8 mouse cellular contexts compared by ENCODE assay signal in the genomic region with DNA sequence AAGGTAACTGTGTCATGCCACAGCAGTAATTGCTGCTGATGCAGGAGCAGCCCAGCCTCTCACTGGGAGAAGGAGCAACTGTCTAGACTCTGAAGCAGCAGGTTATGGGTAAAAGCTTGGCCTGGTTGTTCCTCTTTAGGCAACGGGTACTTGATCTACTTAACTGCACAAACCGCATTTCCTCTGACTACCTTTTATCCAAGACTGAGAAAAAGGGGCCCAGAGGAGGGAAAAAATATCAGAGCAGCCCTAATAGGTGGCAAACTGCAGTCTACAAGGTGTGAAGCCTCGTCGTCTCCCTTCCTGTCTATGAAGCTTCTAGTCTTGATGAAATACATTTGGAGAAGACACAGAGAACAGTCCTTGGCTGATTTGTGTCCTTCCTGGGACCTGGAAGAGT. TPM values are rescaled to one million over a fixed set of nuclear protein-coding genes. Genes with fewer than 3 reads are reported as not detected.
A peak's percentile ranks its signal among the peaks of the same experiment; 100 is the strongest.
DNase-seq lines count a peak whose midpoint lies in the region; ATAC-seq and TF ChIP-seq lines count a peak whose summit lies in the region.

No protein-coding gene starts in this region.

- WGBS in kidney, postnatal 0 days: 82% methylated on average over 4 of the region's 4 CpGs
- 77% methylated on average over 4 of the region's 4 CpGs for WGBS in intestine, embryonic 15.5 days
- WGBS in neural tube, embryonic 12.5 days: 82% methylated on average over 4 of the region's 4 CpGs

- peaks cover 4% of the 10 kb centered on the region; the same call in 1 of the 2 replicates for H3K4me1 ChIP-seq in kidney, postnatal 0 days (replicated peaks; ENCODE audit: insufficient read depth, low read length)
- peaks cover 2% of the 10 kb centered on the region; the same call in 1 of the 2 replicates for H3K4me1 ChIP-seq in cortical plate, adult 2 months (ENCODE audit: control insufficient read depth, insufficient read depth, low read length)
- H3K4me1 ChIP-seq in intestine, embryonic 15.5 days (replicated peaks): peaks cover 16% of the 10 kb centered on the region
- H3K4me1 ChIP-seq in neural tube, embryonic 12.5 days: peaks cover 28% of the 10 kb centered on the region

- ATAC-seq in kidney, postnatal 0 days (replicated peaks; ENCODE audit: low FRiP score, low read depth): no peak
- no peak for ATAC-seq in intestine, embryonic 15.5 days
- no peak for ATAC-seq in neural tube, embryonic 12.5 days (ENCODE audit: low FRiP score, low read depth)

- no peak for TF ChIP-seq POLR2A in cortical plate, adult 2 months (IDR thresholded peaks at IDR 0.05; ENCODE audit: extremely low read depth, insufficient read depth, low read length)

- no peak for TF ChIP-seq CTCF in kidney, postnatal 0 days (IDR thresholded peaks at IDR 0.05; ENCODE audit: low read depth)
- no peak for TF ChIP-seq CTCF in cortical plate, adult 2 months (IDR thresholded peaks at IDR 0.05; ENCODE audit: extremely low read depth, insufficient read depth, low read length)

- H3K27ac ChIP-seq in kidney, postnatal 0 days: peak overlapping the region; percentile 95
- peak overlapping the region; percentile 38 for H3K27ac ChIP-seq in cortical plate, adult 2 months (ENCODE audit: insufficient read depth, low read length)
- peak overlapping the region; percentile 98 for H3K27ac ChIP-seq in intestine, embryonic 15.5 days
- H3K27ac ChIP-seq in neural tube, embryonic 12.5 days: peak overlapping the region; percentile 90

- no peak for DNase-seq in kidney, postnatal 0 days (ENCODE audit: low spot score)
- DNase-seq in kidney, postnatal 36 days: no peak
- no peak for DNase-seq in adrenal gland, postnatal 25 days
- DNase-seq in frontal cortex, adult 2 months (ENCODE audit: extremely low spot score in 1 of 2, low spot score in 1 of 2): no peak
- no peak for DNase-seq in frontal cortex, postnatal 10 days (ENCODE audit: low spot score in 2 of 2)

- H3K9ac ChIP-seq in kidney, postnatal 0 days (ENCODE audit: low read depth, low read length): peak overlapping the region; percentile 40; the same call in 1 of the 2 replicates
- peak overlapping the region; percentile 57 for H3K9ac ChIP-seq in intestine, embryonic 15.5 days
- peak overlapping the region; percentile 64 for H3K9ac ChIP-seq in neural tube, embryonic 12.5 days

- H3K4me2 ChIP-seq in kidney, postnatal 0 days (ENCODE audit: low read length): peak overlapping the region; percentile 92
- H3K4me2 ChIP-seq in intestine, embryonic 15.5 days (replicated peaks): peak overlapping the region; percentile 87
- H3K4me2 ChIP-seq in neural tube, embryonic 12.5 days (replicated peaks): peak overlapping the region; percentile 82

- H3K36me3 ChIP-seq in kidney, postnatal 0 days (ENCODE audit: insufficient read depth, low read length): 0 out of 2 replicates have a peak, but pooled peaks cover under 1% of the 10 kb centered on the region
- 0 out of 2 replicates have a peak, but pooled peaks cover 3% of the 10 kb centered on the region for H3K36me3 ChIP-seq in intestine, embryonic 15.5 days
- H3K36me3 ChIP-seq in neural tube, embryonic 12.5 days: peaks cover 9% of the 10 kb centered on the region

- H3K27me3 ChIP-seq in kidney, postnatal 0 days (ENCODE audit: insufficient read depth, low read length): no peaks in the 10 kb centered on the region
- H3K27me3 ChIP-seq in intestine, embryonic 15.5 days (replicated peaks): no peaks in the 10 kb centered on the region
- no peaks in the 10 kb centered on the region for H3K27me3 ChIP-seq in neural tube, embryonic 12.5 days (replicated peaks)

- H3K9me3 ChIP-seq in kidney, postnatal 0 days (replicated peaks; ENCODE audit: low read length): no peaks in the 10 kb centered on the region
- H3K9me3 ChIP-seq in intestine, embryonic 15.5 days: no peaks in the 10 kb centered on the region
- no peaks in the 10 kb centered on the region for H3K9me3 ChIP-seq in neural tube, embryonic 12.5 days

- H3K4me3 ChIP-seq in kidney, postnatal 0 days (replicated peaks; ENCODE audit: low read depth, low read length): peak overlapping the region; percentile 60
- peak overlapping the region; percentile 49 for H3K4me3 ChIP-seq in cortical plate, adult 2 months (ENCODE audit: insufficient read depth, low read length)
- H3K4me3 ChIP-seq in intestine, embryonic 15.5 days (replicated peaks): peak overlapping the region; percentile 69
- H3K4me3 ChIP-seq in neural tube, embryonic 12.5 days: peak overlapping the region; percentile 83

RNA-seq across cellular contexts. Expression of gene Capn10, which starts 0.6 kb away (rescaled TPM):
- 31.0 and 32.2 TPM in 2 replicates for polyA plus RNA-seq in kidney, postnatal 0 days (2015; fragmentation: Nextera tagmentation; extraction: Ambion mirVana)
- 40.0 and 42.0 TPM in 2 replicates for polyA plus RNA-seq in cortical plate, adult 2 months (2012; rRNA removed)
- 28.2 and 34.4 TPM in 2 replicates for polyA plus RNA-seq in intestine, embryonic 15.5 days (2015; fragmentation: Nextera tagmentation; extraction: Ambion mirVana)
- polyA plus RNA-seq in neural tube, embryonic 12.5 days (2016; fragmentation: Nextera tagmentation; extraction: Ambion mirVana): 54.8 and 60.0 TPM in 2 replicates
- 25.3 and 28.8 TPM in 2 replicates for total RNA-seq in adrenal gland, postnatal 25 days (2021)
- 35.3 and 39.4 TPM in 2 replicates for polyA plus RNA-seq in frontal cortex, adult 2 months (2012; rRNA removed)

RNA-seq across cellular contexts. Expression of gene Gpr35, which starts 17.1 kb away (rescaled TPM):
- polyA plus RNA-seq in kidney, postnatal 0 days (2015; fragmentation: Nextera tagmentation; extraction: Ambion mirVana): 0.19 and 0.42 TPM in 2 replicates
- 0.21 and 0.26 TPM in 2 replicates for polyA plus RNA-seq in cortical plate, adult 2 months (2012; rRNA removed)
- polyA plus RNA-seq in intestine, embryonic 15.5 days (2015; fragmentation: Nextera tagmentation; extraction: Ambion mirVana): 8.9 and 9.1 TPM in 2 replicates
- 0.38 TPM in 2 replicates for polyA plus RNA-seq in neural tube, embryonic 12.5 days (2016; fragmentation: Nextera tagmentation; extraction: Ambion mirVana)
- total RNA-seq in adrenal gland, postnatal 25 days (2021): 0.33 and 0.49 TPM in 2 replicates
- 0.36 and 0.40 TPM in 2 replicates for polyA plus RNA-seq in frontal cortex, adult 2 months (2012; rRNA removed)

RNA-seq across cellular contexts. Expression of gene Rnpepl1, which starts 23.0 kb away (rescaled TPM):
- polyA plus RNA-seq in kidney, postnatal 0 days (2015; fragmentation: Nextera tagmentation; extraction: Ambion mirVana): 39.3 and 39.4 TPM in 2 replicates
- 38.5 and 41.1 TPM in 2 replicates for polyA plus RNA-seq in cortical plate, adult 2 months (2012; rRNA removed)
- polyA plus RNA-seq in intestine, embryonic 15.5 days (2015; fragmentation: Nextera tagmentation; extraction: Ambion mirVana): 40.6 and 56.1 TPM in 2 replicates
- 37.5 and 40.3 TPM in 2 replicates for polyA plus RNA-seq in neural tube, embryonic 12.5 days (2016; fragmentation: Nextera tagmentation; extraction: Ambion mirVana)
- 93.6 and 108 TPM in 2 replicates for total RNA-seq in adrenal gland, postnatal 25 days (2021)
- 43.1 and 48.1 TPM in 2 replicates for polyA plus RNA-seq in frontal cortex, adult 2 months (2012; rRNA removed)

RNA-seq across cellular contexts. Expression of gene Dusp28, which starts 26.8 kb away (rescaled TPM):
- polyA plus RNA-seq in kidney, postnatal 0 days (2015; fragmentation: Nextera tagmentation; extraction: Ambion mirVana): 20.4 and 22.3 TPM in 2 replicates
- polyA plus RNA-seq in cortical plate, adult 2 months (2012; rRNA removed): 52.9 and 55.3 TPM in 2 replicates
- polyA plus RNA-seq in intestine, embryonic 15.5 days (2015; fragmentation: Nextera tagmentation; extraction: Ambion mirVana): 14.1 and 14.7 TPM in 2 replicates
- 13.1 and 13.4 TPM in 2 replicates for polyA plus RNA-seq in neural tube, embryonic 12.5 days (2016; fragmentation: Nextera tagmentation; extraction: Ambion mirVana)
- 11.2 and 15.2 TPM in 2 replicates for total RNA-seq in adrenal gland, postnatal 25 days (2021)
- 45.5 and 47.4 TPM in 2 replicates for polyA plus RNA-seq in frontal cortex, adult 2 months (2012; rRNA removed)

RNA-seq across cellular contexts. Expression of gene Ankmy1, which starts 30.9 kb away (rescaled TPM):
- 0.14 and 0.43 TPM in 2 replicates for polyA plus RNA-seq in kidney, postnatal 0 days (2015; fragmentation: Nextera tagmentation; extraction: Ambion mirVana)
- polyA plus RNA-seq in cortical plate, adult 2 months (2012; rRNA removed): 0.23 and 0.25 TPM in 2 replicates
- polyA plus RNA-seq in intestine, embryonic 15.5 days (2015; fragmentation: Nextera tagmentation; extraction: Ambion mirVana): 0.16 and 0.34 TPM in 2 replicates
- 0.65 and 0.74 TPM in 2 replicates for polyA plus RNA-seq in neural tube, embryonic 12.5 days (2016; fragmentation: Nextera tagmentation; extraction: Ambion mirVana)
- total RNA-seq in adrenal gland, postnatal 25 days (2021): 0.52 and 1.5 TPM in 2 replicates
- polyA plus RNA-seq in frontal cortex, adult 2 months (2012; rRNA removed): 0.17 and 0.34 TPM in 2 replicates

Comparison
In these comparisons a context has a peak if more than half of its experiments do, and no peak if none do; other contexts are left out.
1. H3K27ac ChIP-seq: peak in every context shown above with its lines; median percentile 98 in intestine, embryonic 15.5 days; 95 in kidney, postnatal 0 days; 90 in neural tube, embryonic 12.5 days; 38 in cortical plate, adult 2 months.